Mouse (Mus musculus) spleen, postnatal 14 days (tissue): Measurements from ENCODE around the gene Grik3.

Experiments
- DNase-seq, 2 experiments: peaks; one replicate each; pipeline ENCODE4 v3.0.0; 2021 to 2022; ENCODE audit warnings: low spot score in 2 of 2

Gene Grik3

GRCm38 (mm10) chr4:125492122-125492505, 1.6 kb downstream of the Grik3 start:
- DNase-seq: no peak

GRCm38 (mm10) chr4:125492706-125493105, 2.2 kb downstream of the Grik3 start:
- no peak for DNase-seq

GRCm38 (mm10) chr4:125493124-125493523, 2.6 kb downstream of the Grik3 start:
- DNase-seq: no peak

GRCm38 (mm10) chr4:125495477-125495876, 5.0 kb downstream of the Grik3 start:
- DNase-seq: no peak

GRCm38 (mm10) chr4:125497001-125497400, 6.5 kb downstream of the Grik3 start:
- no peak for DNase-seq

- no peak for DNase-seq
Observed at GRCm38 (mm10) chr4:125497471-125497870, 7.0 kb downstream of the Grik3 start.

- DNase-seq: no peak
Observed at GRCm38 (mm10) chr4:125498866-125499265, 8.4 kb downstream of the Grik3 start.

GRCm38 (mm10) chr4:125502861-125503260, 12.4 kb downstream of the Grik3 start:
- DNase-seq: no peak

GRCm38 (mm10) chr4:125512434-125512833, 21.9 kb downstream of the Grik3 start:
- DNase-seq: no peak

GRCm38 (mm10) chr4:125515646-125516045, 25.1 kb downstream of the Grik3 start:
- DNase-seq: no peak

- DNase-seq: no peak
Observed at GRCm38 (mm10) chr4:125516612-125517011, 26.1 kb downstream of the Grik3 start.

- DNase-seq: no peak
Observed at GRCm38 (mm10) chr4:125518861-125519260, 28.4 kb downstream of the Grik3 start.

GRCm38 (mm10) chr4:125522931-125523330, 32.4 kb downstream of the Grik3 start:
- no peak for DNase-seq

GRCm38 (mm10) chr4:125525266-125525665, 34.8 kb downstream of the Grik3 start:
- no peak for DNase-seq

- no peak for DNase-seq
Observed at GRCm38 (mm10) chr4:125526425-125526824, 35.9 kb downstream of the Grik3 start.

GRCm38 (mm10) chr4:125533965-125534364, 43.5 kb downstream of the Grik3 start:
- no peak for DNase-seq

- DNase-seq: no peak
Observed at GRCm38 (mm10) chr4:125534449-125534848, 43.9 kb downstream of the Grik3 start.

GRCm38 (mm10) chr4:125534991-125535401, 44.5 kb downstream of the Grik3 start:
- DNase-seq: no peak

- DNase-seq: no peak
Observed at GRCm38 (mm10) chr4:125535465-125535864, 45.0 kb downstream of the Grik3 start.

GRCm38 (mm10) chr4:125535977-125536376, 45.5 kb downstream of the Grik3 start:
- DNase-seq: no peak

- no peak for DNase-seq
Observed at GRCm38 (mm10) chr4:125538301-125538965, 47.9 kb downstream of the Grik3 start.

- no peak for DNase-seq
Observed at GRCm38 (mm10) chr4:125539617-125540016, 49.1 kb downstream of the Grik3 start.

GRCm38 (mm10) chr4:125543171-125543570, 52.7 kb downstream of the Grik3 start:
- DNase-seq: no peak
